Mouse (Mus musculus) midbrain, embryonic 12.5 days (tissue): ENCODE results near the gene Mctp1. TPM values are rescaled to one million over a fixed set of nuclear protein-coding genes. Genes with fewer than 3 reads are reported as not detected.
A peak's percentile ranks its signal among the peaks of the same experiment; 100 is the strongest.

Source experiments
- ATAC-seq: fragments of 200-750 bp; cut with Nextera tagmentation; 2 replicates; pipeline ENCODE4 v1.8.0; 2017; ENCODE audit warnings: low read depth, moderate TSS enrichment, moderate library complexity; ENCODE audit not compliant: low FRiP score
- H3K27ac ChIP-seq: fragments of 300-500 bp; sonication (generic); replicated peaks from 2 replicates; pipeline ENCODE4 v1.5.1; 2016; ENCODE audit warnings: mild to moderate bottlenecking
- H3K27me3 ChIP-seq: fragments of 300-500 bp; sonication (generic); 2 replicates; pipeline ENCODE4 v1.6.1; 2016; ENCODE audit warnings: mild to moderate bottlenecking
- H3K36me3 ChIP-seq: fragments of 300-500 bp; sonication (generic); 2 replicates; pipeline ENCODE4 v1.6.1; 2016
- H3K4me1 ChIP-seq: fragments of 300-500 bp; sonication (generic); 2 replicates; pipeline ENCODE4 v1.6.1; 2016
- H3K4me2 ChIP-seq: fragments of 300-500 bp; sonication (generic); replicated peaks from 2 replicates; pipeline ENCODE4 v1.6.1; 2016; ENCODE audit warnings: mild to moderate bottlenecking, moderate library complexity
- H3K4me3 ChIP-seq: fragments of 300-500 bp; sonication (generic); 2 replicates; pipeline ENCODE4 v1.5.1; 2016; ENCODE audit warnings: mild to moderate bottlenecking
- H3K9ac ChIP-seq: fragments of 300-500 bp; sonication (generic); replicated peaks from 2 replicates; pipeline ENCODE4 v1.6.1; 2016; ENCODE audit warnings: mild to moderate bottlenecking, moderate library complexity
- H3K9me3 ChIP-seq: fragments of 300-500 bp; sonication (generic); 2 replicates; pipeline ENCODE4 v1.6.1; 2016; ENCODE audit warnings: mild to moderate bottlenecking
- WGBS: fragments of 180-500 bp; shearing (Covaris S2); methylation state at CpG from one replicate; pipeline ENCODE4 v1.1.7; 2016; 5-methylcytosine and 5-hydroxymethylcytosine counted together
- polyA plus RNA-seq: library from polyadenylated mRNA; unstranded; fragments of >200 nt; fragmentation: Nextera tagmentation; extraction: Ambion mirVana; gene quantifications from 2 replicates; pipeline ENCODE4 v1.2.1, GENCODE M21; 2016

The Mctp1 gene
- polyA plus RNA-seq, 1 experiment from 2014 or later = 4.9 TPM

DNA sequence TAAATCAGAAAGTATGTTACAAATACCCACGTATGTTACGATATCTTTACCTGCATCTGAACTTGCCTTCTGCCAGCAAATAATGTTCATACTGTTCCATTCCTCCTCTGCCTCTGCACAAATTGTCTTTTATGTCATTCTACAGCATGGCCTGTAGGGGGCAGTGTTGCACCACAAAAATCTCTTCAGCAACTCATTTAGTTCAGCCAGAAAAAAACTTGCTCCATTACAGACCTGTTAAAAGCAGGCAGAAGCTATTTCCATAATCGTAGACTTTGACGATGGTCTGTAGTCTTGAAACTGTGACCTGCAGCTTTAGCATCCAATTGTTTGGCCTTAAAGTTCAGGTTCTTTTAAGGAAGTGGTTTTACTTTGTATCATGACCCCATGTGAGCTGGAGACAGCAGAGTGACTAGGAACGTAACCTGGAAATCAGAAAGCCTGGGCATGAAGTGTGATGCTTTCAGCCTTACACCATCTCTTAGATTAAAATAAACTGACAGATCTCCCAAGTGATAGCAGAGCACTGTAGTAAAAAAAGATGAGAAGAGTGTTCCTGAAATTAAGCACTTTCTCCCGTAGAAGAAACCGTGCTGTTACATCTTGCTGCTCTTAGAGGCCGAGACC lies 460.4 kb downstream of the Mctp1 start:
- Histone ChIP-seq H3K4me2 (no peak overlapping the region), H3K27me3 (no peaks in the 10 kb centered on the region), H3K4me3 (no peak overlapping the region), H3K9me3 (no peaks in the 10 kb centered on the region), H3K36me3 (no peaks in the 10 kb centered on the region), H3K9ac (no peak overlapping the region), H3K27ac (no peak overlapping the region), H3K4me1 (peaks cover 6% of the 10 kb centered on the region; the same call in 1 of the 2 replicates)
- peak; percentile 62 for ATAC-seq
- WGBS = 54% methylated on average over 8 of the region's 8 CpGs

GRCm38 (mm10) chr13:76850412-76851054 lies 466.2 kb downstream of the Mctp1 start:
- Histone ChIP-seq H3K9me3 (no peaks in the 10 kb centered on the region), H3K4me1 (peaks cover 12% of the 10 kb centered on the region), H3K9ac (no peak overlapping the region), H3K36me3 (no peaks in the 10 kb centered on the region), H3K4me2 (no peak overlapping the region), H3K27me3 (no peaks in the 10 kb centered on the region), H3K4me3 (no peak overlapping the region), H3K27ac (peak overlapping the region; percentile 40)
- WGBS = 38% methylated on average over 7 of the region's 7 CpGs
- peak; percentile 52 for ATAC-seq

DNA sequence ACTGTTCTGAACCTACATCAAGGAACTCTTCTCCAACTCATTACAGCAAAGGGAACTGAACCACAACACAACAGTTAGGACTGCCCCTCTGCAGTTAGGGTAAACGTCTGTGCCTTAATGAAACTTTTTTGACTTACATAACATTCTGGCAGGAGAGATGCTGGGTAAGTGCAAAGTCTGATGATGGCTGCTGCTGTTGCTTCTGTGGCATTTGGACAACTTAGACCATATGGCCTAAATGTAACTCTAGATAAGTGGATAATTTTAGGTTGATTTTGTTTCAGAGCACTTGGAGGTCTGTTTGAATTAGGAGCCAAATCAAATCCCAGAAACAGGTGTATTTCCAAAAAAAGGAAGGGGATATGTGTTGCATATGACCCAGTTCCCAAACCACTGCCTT lies 470.0 kb downstream of the Mctp1 start:
- H3K36me3 ChIP-seq = no peaks in the 10 kb centered on the region
- H3K9me3 ChIP-seq = no peaks in the 10 kb centered on the region
- WGBS = 65% methylated on average over 1 of the region's 1 CpGs
- H3K4me3 ChIP-seq = no peak overlapping the region
- no peak overlapping the region for H3K9ac ChIP-seq
- H3K4me2 ChIP-seq = no peak overlapping the region
- no peaks in the 10 kb centered on the region for H3K27me3 ChIP-seq
- ATAC-seq = no peak
- peaks cover 6% of the 10 kb centered on the region for H3K4me1 ChIP-seq
- H3K27ac ChIP-seq = no peak overlapping the region

DNA sequence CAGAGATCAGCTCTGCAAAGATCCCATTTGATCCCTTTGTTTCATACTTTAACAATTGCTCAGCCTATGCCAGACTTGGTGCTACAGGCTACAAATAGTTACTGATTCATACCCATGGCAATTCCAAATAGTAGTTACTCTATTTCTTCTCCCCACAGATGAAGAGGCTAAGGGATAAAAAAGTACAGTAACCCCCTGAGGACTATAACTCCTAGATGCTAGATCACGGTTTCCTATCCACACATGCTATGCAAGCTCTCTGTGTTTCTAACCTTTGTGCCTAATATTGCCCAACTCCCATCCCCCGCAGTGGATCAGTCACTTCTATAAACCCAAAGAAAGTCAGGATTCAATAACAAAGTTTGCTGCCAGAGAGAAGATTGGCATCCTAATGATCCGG lies 470.7 kb downstream of the Mctp1 start:
- 86% methylated on average over 3 of the region's 3 CpGs for WGBS
- Histone ChIP-seq H3K27ac (no peak overlapping the region), H3K27me3 (no peaks in the 10 kb centered on the region), H3K4me1 (peaks cover 6% of the 10 kb centered on the region), H3K4me3 (no peak overlapping the region), H3K4me2 (no peak overlapping the region), H3K9ac (no peak overlapping the region), H3K9me3 (no peaks in the 10 kb centered on the region), H3K36me3 (no peaks in the 10 kb centered on the region)
- no peak for ATAC-seq

DNA sequence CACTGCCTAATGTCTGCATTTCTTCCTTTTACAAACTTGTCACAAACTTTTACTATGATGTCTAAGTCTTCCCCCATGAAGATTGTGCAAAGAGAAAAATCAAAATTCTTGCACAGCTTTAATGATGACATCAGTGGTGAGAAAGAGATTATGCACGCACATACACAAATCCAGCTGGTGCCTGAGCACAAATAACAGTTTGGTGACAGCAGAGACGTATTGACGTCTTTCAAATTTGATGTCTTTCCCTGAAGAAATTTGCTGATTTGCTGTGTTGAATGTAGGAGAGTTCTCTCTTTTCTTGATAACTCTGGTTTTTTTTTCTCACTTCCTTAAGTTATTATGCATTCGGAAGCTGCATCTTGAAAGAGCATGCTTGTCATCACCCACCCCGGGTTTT lies 472.7 kb downstream of the Mctp1 start:
- Histone ChIP-seq H3K9ac (no peak overlapping the region), H3K27me3 (no peaks in the 10 kb centered on the region), H3K9me3 (no peaks in the 10 kb centered on the region), H3K36me3 (no peaks in the 10 kb centered on the region), H3K4me2 (no peak overlapping the region), H3K27ac (no peak overlapping the region), H3K4me3 (no peak overlapping the region), H3K4me1 (no peaks in the 10 kb centered on the region)
- ATAC-seq = no peak
- WGBS = 71% methylated on average over 5 of the region's 5 CpGs

DNA sequence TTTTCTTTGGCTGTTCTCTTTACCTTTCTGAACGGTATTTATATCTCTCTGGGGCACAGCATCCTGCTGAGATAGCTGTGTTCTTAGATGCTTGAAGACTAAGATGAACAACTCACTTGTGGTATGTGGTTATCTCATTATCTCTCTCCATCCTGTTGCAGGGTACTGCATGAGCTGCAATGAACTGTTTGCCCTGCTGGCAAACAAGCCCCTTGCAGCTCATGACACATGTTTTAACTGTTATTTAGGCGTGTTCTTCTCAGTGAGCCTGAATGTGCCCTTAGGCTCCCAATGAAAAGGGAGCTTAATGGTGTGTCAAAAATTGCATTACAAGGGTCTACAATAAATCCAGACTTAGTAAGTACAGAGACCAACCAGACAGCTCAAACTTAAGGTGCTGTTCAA lies 473.7 kb downstream of the Mctp1 start:
- ATAC-seq = no peak
- H3K4me2 ChIP-seq = no peak overlapping the region
- 60% methylated on average over 2 of the region's 2 CpGs for WGBS
- no peaks in the 10 kb centered on the region for H3K4me1 ChIP-seq
- H3K27ac ChIP-seq = no peak overlapping the region
- no peaks in the 10 kb centered on the region for H3K36me3 ChIP-seq
- no peaks in the 10 kb centered on the region for H3K27me3 ChIP-seq
- H3K9ac ChIP-seq = no peak overlapping the region
- no peak overlapping the region for H3K4me3 ChIP-seq
- no peaks in the 10 kb centered on the region for H3K9me3 ChIP-seq

GRCm38 (mm10) chr13:76870291-76870690 lies 486.0 kb downstream of the Mctp1 start:
- 81% methylated on average over 3 of the region's 3 CpGs for WGBS
- no peak overlapping the region for H3K9ac ChIP-seq
- H3K36me3 ChIP-seq = no peaks in the 10 kb centered on the region
- no peak for ATAC-seq
- H3K4me1 ChIP-seq = peaks cover 5% of the 10 kb centered on the region; the same call in 1 of the 2 replicates
- H3K27ac ChIP-seq = no peak overlapping the region
- no peaks in the 10 kb centered on the region for H3K9me3 ChIP-seq
- H3K27me3 ChIP-seq = no peaks in the 10 kb centered on the region
- no peak overlapping the region for H3K4me2 ChIP-seq
- H3K4me3 ChIP-seq = no peak overlapping the region

DNA sequence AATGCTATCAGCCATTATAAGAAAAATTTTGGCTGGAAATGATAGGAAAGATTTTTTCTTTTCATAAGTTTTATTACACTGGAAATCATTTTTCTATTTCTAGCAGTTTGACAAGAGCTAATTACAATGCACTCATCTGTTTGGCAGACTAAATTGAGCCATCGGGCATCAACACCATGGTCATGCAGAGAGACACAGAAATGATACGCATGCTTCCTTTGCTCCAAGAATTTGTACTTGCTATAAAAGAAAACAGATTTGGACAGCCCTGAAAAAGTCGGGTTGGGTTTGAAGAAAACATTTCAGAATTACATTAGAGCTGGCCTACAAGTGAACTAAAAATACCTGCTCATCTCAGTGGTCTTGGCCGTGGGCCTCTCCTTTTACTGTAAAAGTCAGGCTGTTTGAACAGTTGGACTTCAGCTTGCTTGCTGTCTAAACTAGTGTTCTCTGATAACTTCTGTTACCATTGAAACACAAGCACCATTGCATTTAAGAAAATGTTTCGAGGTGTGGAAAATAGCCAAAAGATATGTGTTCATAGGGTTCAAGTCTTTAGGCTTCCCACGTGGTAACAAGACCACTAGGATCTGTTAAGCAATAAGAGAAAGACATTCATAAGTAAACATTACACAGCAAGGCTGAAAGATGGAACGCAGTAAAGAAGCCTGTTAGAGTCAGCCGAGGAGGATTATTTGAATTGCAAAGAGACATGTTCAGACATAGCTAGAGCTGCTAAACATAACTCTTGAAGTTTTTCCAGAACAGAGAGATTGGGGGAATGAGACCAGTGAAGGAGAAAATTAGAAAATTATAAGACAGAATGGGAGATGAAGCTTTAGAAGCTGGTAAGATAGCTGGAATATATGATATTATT lies 493.8 kb downstream of the Mctp1 start:
- no peak for ATAC-seq
- Histone ChIP-seq H3K9me3 (no peaks in the 10 kb centered on the region), H3K36me3 (no peaks in the 10 kb centered on the region), H3K4me2 (no peak overlapping the region), H3K27ac (no peak overlapping the region), H3K9ac (no peak overlapping the region), H3K4me1 (peaks cover 5% of the 10 kb centered on the region; the same call in 1 of the 2 replicates), H3K27me3 (no peaks in the 10 kb centered on the region), H3K4me3 (no peak overlapping the region)
- 76% methylated on average over 8 of the region's 8 CpGs for WGBS

GRCm38 (mm10) chr13:76879008-76879407 lies 494.7 kb downstream of the Mctp1 start:
- Histone ChIP-seq H3K9ac (no peak overlapping the region), H3K4me3 (no peak overlapping the region), H3K9me3 (no peaks in the 10 kb centered on the region), H3K4me1 (peaks cover 5% of the 10 kb centered on the region; the same call in 1 of the 2 replicates), H3K27me3 (no peaks in the 10 kb centered on the region), H3K36me3 (no peaks in the 10 kb centered on the region), H3K4me2 (no peak overlapping the region), H3K27ac (no peak overlapping the region)
- WGBS = 75% methylated on average over 3 of the region's 3 CpGs
- ATAC-seq = no peak

DNA sequence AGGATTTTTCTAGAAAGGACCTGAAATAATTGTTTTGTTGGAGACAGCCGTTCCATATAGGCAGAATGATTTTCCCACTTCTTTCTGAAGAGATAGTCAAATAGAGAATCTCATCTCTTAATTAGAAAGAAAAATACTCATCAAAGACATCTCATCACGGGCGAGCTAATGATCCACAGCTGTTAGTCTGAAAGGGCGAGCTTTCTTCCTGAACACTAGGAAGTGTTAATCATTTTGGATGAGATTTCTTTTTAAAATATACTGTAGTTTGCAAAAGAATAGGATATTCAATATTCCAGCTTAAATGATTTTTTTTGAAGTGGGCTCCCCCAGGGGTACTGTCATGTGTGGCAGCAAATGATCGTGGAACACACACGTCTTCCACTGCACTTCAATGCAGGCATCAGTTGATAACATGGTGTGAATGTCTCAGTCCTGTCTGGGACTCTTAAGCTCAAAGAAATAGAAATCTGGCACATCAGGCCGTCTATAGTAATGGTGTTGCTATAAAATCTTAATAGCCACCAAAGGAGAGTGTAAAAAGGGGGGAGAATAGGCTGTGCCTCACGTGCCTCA lies 500.3 kb downstream of the Mctp1 start:
- H3K4me2 ChIP-seq = no peak overlapping the region
- H3K36me3 ChIP-seq = no peaks in the 10 kb centered on the region
- H3K9ac ChIP-seq = no peak overlapping the region
- H3K9me3 ChIP-seq = no peaks in the 10 kb centered on the region
- H3K27me3 ChIP-seq = no peaks in the 10 kb centered on the region
- no peak for ATAC-seq
- no peaks in the 10 kb centered on the region for H3K4me1 ChIP-seq
- H3K27ac ChIP-seq = no peak overlapping the region
- no peak overlapping the region for H3K4me3 ChIP-seq
- 75% methylated on average over 8 of the region's 8 CpGs for WGBS

GRCm38 (mm10) chr13:76892987-76893386 lies 508.7 kb downstream of the Mctp1 start:
- Histone ChIP-seq H3K27me3 (no peaks in the 10 kb centered on the region), H3K4me1 (no peaks in the 10 kb centered on the region), H3K27ac (no peak overlapping the region), H3K4me3 (no peak overlapping the region), H3K9me3 (no peaks in the 10 kb centered on the region), H3K36me3 (no peaks in the 10 kb centered on the region), H3K9ac (no peak overlapping the region), H3K4me2 (no peak overlapping the region)
- no peak for ATAC-seq
